Mouse (Mus musculus) thymus, adult 2 months (tissue): Measurements from ENCODE around the gene Eras. TPM values are rescaled to one million over a fixed set of nuclear protein-coding genes. Genes with fewer than 3 reads are reported as not detected.

Source experiments
- DNase-seq: peaks from one replicate; pipeline ENCODE4 v3.0.0; 2021
- H3K27ac ChIP-seq: fragments of 200-500 bp; 2 replicates; pipeline ENCODE4 v1.5.1; 2012; ENCODE audit warnings: low read length, control low read depth; ENCODE audit not compliant: control insufficient read depth, insufficient read depth
- H3K27me3 ChIP-seq: fragments of 200-500 bp; 2 replicates; pipeline ENCODE4 v1.6.1; 2012; ENCODE audit warnings: mild to moderate bottlenecking, low read length, moderate library complexity, mixed read lengths; ENCODE audit not compliant: control insufficient read depth, insufficient read depth
- H3K36me3 ChIP-seq: fragments of 200-500 bp; 2 replicates; pipeline ENCODE4 v1.6.1; 2012; ENCODE audit warnings: mild to moderate bottlenecking, low read length, moderate library complexity; ENCODE audit not compliant: control insufficient read depth, insufficient read depth
- H3K4me1 ChIP-seq: fragments of 200-500 bp; replicated peaks from 2 replicates; pipeline ENCODE4 v1.6.1; 2012; ENCODE audit warnings: low read length; ENCODE audit not compliant: control insufficient read depth, insufficient read depth
- H3K4me3 ChIP-seq: fragments of 200-500 bp; 2 replicates; pipeline ENCODE4 v1.5.1; 2012; ENCODE audit warnings: mild to moderate bottlenecking, low read length, control low read depth, moderate library complexity; ENCODE audit not compliant: control insufficient read depth, insufficient read depth
- CTCF ChIP-seq: fragments of 200-500 bp; IDR thresholded peaks from 2 replicates; pipeline ENCODE4 v1.5.1; 2012; ENCODE audit warnings: mild to moderate bottlenecking, control low read depth, low read length, moderate library complexity, borderline replicate concordance; ENCODE audit not compliant: control insufficient read depth, poor library complexity, insufficient read depth; ENCODE audit errors: extremely low read depth
- POLR2A ChIP-seq: fragments of 200-500 bp; IDR thresholded peaks from 2 replicates; pipeline ENCODE4 v1.6.1; 2012; ENCODE audit warnings: mild to moderate bottlenecking, low read length, control low read depth, moderate library complexity; ENCODE audit not compliant: control insufficient read depth, poor library complexity, insufficient read depth; ENCODE audit errors: extremely low read depth
- WGBS: fragments of 180-500 bp; shearing (Covaris S2); methylation state at CpG from one replicate; pipeline ENCODE4 v1.1.7; 2018; 5-methylcytosine and 5-hydroxymethylcytosine counted together
- polyA plus RNA-seq: library from polyadenylated mRNA; depleted of rRNA; stranded (reverse); fragments of >200 nt; gene quantifications from 2 replicates; pipeline ENCODE4 v1.2.3, GENCODE M21; 2012

Eras gene
- polyA plus RNA-seq, 1 experiment = not detected

DNA sequence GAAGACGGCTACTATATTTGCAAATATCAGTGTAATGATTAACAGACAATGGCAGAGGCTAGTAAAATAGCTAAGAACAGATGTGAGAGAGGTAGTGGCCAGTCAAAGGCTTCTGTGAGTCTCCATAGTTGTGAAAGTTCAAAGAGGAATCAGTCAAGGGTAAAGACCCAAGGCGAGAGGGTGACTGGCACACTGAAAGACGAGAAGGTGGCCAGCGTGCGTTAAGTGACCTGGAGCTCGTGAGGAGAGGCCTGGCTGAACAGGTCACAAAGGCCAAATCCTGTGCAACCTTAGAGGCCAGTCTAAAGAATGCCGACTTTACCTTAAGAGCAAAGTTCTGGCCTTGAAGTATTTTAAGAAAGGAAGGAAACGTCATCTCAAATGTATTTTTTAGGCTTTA is 17.2 kb upstream of the Eras start:
- Histone ChIP-seq H3K27me3 (no peaks in the 10 kb centered on the region), H3K4me3 (no peak overlapping the region), H3K27ac (no peak overlapping the region), H3K4me1 (peaks cover 12% of the 10 kb centered on the region), H3K36me3 (no peaks in the 10 kb centered on the region)
- no peak for TF ChIP-seq POLR2A
- no peak for TF ChIP-seq CTCF
- 95% methylated on average over 8 of the region's 8 CpGs for WGBS
- no peak for DNase-seq

DNA sequence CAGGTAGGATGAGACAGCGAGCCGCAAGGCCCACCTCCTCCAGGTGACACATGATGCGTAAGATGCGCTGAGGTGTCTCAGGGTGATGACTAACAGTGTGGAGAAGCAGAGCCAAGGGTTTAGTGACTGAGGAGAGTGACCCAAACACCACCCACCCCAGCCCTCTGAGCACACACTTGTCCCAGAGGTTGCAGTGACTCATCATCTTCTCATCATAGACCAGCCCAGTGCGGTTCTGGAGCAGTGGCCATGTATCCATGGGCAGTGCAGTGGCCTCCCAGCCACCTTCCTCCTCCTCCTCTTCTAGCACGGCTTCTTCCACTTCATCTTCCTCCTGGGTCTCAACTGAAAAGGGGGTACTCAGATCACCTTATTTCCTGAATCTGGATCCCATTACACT is 9.3 kb upstream of the Eras start:
- H3K4me1 ChIP-seq = no peaks in the 10 kb centered on the region
- H3K36me3 ChIP-seq = no peaks in the 10 kb centered on the region
- DNase-seq = no peak
- 95% methylated on average over 6 of the region's 6 CpGs for WGBS
- TF ChIP-seq CTCF = no peak
- no peak overlapping the region for H3K4me3 ChIP-seq
- no peaks in the 10 kb centered on the region for H3K27me3 ChIP-seq
- H3K27ac ChIP-seq = no peak overlapping the region

DNA sequence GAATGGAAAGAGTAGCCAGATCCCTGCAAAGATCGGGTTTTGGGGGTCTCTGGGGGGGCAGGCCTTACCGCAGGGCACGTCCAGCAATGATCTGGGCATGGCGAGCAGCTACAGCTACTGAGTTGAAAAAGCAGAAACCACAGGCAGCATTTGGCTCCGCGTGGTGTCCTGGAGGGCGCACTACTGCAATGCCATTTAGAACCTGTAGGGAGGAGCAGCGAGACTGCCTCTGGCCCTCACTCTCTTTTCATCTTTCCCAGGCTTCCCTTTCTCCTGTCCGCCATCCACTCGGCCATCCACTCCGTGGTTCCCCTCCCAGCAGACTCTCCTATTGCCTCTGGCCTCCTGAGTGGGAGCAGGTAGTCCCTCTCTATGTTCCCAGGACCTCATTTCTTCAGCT is 8.5 kb upstream of the Eras start:
- no peak overlapping the region for H3K4me3 ChIP-seq
- TF ChIP-seq POLR2A (no peak), CTCF (no peak)
- no peak overlapping the region for H3K27ac ChIP-seq
- H3K36me3 ChIP-seq = no peaks in the 10 kb centered on the region
- H3K4me1 ChIP-seq = no peaks in the 10 kb centered on the region
- DNase-seq = no peak
- WGBS = 73% methylated on average over 11 of the region's 11 CpGs
- no peaks in the 10 kb centered on the region for H3K27me3 ChIP-seq

DNA sequence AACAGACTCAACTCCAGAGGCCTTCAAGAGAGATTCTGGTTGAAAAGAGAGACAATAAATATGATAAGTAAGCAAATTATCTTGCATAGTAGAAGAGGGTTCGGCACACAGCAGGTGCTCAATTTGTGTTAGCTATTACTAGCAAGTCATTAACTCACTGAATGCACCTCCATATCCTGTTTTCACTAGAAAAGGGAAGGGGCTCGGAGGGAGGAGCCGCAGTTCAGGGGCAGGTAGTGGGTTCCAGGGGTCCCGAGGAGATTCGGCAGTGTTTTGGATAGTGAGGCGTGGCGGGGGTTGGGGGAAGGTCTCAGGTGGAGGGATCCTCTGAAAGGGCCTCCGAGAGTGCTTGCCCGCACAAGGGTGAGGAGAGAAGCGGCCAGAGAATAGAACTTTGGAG is 1.3 kb downstream of the Eras start:
- Histone ChIP-seq H3K36me3 (no peaks in the 10 kb centered on the region), H3K4me3 (no peak overlapping the region), H3K27me3 (peaks cover 9% of the 10 kb centered on the region; the same call in 1 of the 2 replicates), H3K4me1 (no peaks in the 10 kb centered on the region), H3K27ac (no peak overlapping the region)
- WGBS = 16% methylated on average over 10 of the region's 10 CpGs
- TF ChIP-seq CTCF = no peak
- TF ChIP-seq POLR2A = no peak
- no peak for DNase-seq

DNA sequence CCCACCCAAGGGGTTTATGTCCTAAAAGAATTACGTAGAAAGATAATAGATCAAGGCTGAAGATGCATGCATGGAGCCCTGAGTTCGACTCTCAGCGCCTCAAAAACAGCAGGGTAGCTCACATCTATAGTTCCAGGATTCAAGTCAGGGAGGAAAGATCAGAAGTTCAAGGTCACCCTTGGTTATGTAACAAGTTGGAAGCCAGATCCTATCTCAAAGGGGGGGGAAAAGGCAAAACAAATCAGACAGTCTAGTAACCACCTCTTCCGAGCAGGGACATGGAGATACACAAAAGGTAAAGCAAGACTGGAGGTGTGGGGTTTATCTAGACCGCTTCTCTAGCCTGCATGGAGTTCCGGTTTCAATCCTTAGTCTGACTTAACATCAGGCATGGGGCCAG is 2.1 kb downstream of the Eras start:
- 90% methylated on average over 6 of the region's 6 CpGs for WGBS
- H3K27ac ChIP-seq = no peak overlapping the region
- TF ChIP-seq CTCF (no peak), POLR2A (no peak)
- no peak overlapping the region for H3K4me3 ChIP-seq
- H3K4me1 ChIP-seq = no peaks in the 10 kb centered on the region
- DNase-seq = no peak
- H3K36me3 ChIP-seq = no peaks in the 10 kb centered on the region
- H3K27me3 ChIP-seq = peaks cover 9% of the 10 kb centered on the region; the same call in 1 of the 2 replicates

DNA sequence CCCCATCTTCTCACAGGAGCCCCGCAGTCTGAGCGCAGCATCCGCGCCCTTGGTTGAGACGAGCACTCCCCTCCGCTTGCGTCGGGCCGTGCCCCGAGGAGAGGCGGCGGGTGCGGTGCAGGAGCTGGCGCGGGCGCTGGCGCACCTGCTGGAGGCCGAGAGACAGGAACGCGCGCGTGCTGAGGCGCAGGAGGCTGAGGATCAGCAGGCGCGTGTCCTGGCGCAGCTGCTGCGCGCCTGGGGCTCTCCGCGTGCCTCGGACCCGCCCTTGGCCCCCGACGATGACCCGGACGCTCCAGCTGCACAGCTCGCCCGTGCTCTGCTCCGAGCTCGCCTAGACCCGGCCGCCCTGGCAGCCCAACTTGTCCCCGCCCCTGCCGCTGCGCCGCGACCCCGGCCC is 6.4 kb downstream of the Eras start:
- WGBS = under 1% methylated on average over 44 of the region's 48 CpGs
- DNase-seq = no peak
- Histone ChIP-seq H3K4me1 (no peaks in the 10 kb centered on the region), H3K27me3 (peaks cover 11% of the 10 kb centered on the region; the same call in 1 of the 2 replicates), H3K27ac (no peak overlapping the region), H3K36me3 (no peaks in the 10 kb centered on the region), H3K4me3 (no peak overlapping the region)
- TF ChIP-seq CTCF = no peak
- TF ChIP-seq POLR2A = no peak
